Mouse (Mus musculus): ENCODE measurements around the gene Polr2j. TPM values are rescaled to one million over a fixed set of nuclear protein-coding genes. Genes with fewer than 3 reads are reported as not detected.

Gene Polr2j
- polyA plus RNA-seq, 1 experiment = 35.3 TPM

GRCm38 (mm10) chr5:136078136-136078535 is 38.3 kb upstream of the Polr2j start:
- no peak overlapping the region for H3K4me3 ChIP-seq (ENCODE audit: control insufficient read depth, low read depth, low read length)
- no peak for TF ChIP-seq POLR2A (IDR thresholded peaks at IDR 0.05; ENCODE audit: control insufficient read depth, low read depth, low read length)
- H3K27me3 ChIP-seq (ENCODE audit: control insufficient read depth, insufficient read depth, low read length) = no peaks in the 10 kb centered on the region

GRCm38 (mm10) chr5:136082345-136082744 is 34.1 kb upstream of the Polr2j start:
- Histone ChIP-seq H3K27me3 (ENCODE audit: control insufficient read depth, insufficient read depth, low read length) (no peaks in the 10 kb centered on the region), H3K4me3 (ENCODE audit: control insufficient read depth, low read depth, low read length) (no peak overlapping the region), H3K27ac (ENCODE audit: control insufficient read depth, insufficient read depth, low read depth, low read length) (no peak overlapping the region), H3K36me3 (ENCODE audit: control insufficient read depth, insufficient read depth, low read length) (no peaks in the 10 kb centered on the region), H3K4me1 (ENCODE audit: control insufficient read depth, insufficient read depth, low read length) (peaks cover 15% of the 10 kb centered on the region)
- TF ChIP-seq CTCF (IDR thresholded peaks at IDR 0.05; ENCODE audit: control insufficient read depth, insufficient read depth, insufficient replicate concordance, low read depth, low read length) (no peak), POLR2A (IDR thresholded peaks at IDR 0.05; ENCODE audit: control insufficient read depth, low read depth, low read length) (no peak)

More at GRCm38 (mm10) chr5:136078136-136078535, 38.3 kb upstream of the Polr2j start:
- Histone ChIP-seq H3K4me1 (ENCODE audit: control insufficient read depth, insufficient read depth, low read length) (peaks cover 9% of the 10 kb centered on the region), H3K36me3 (ENCODE audit: control insufficient read depth, insufficient read depth, low read length) (no peaks in the 10 kb centered on the region), H3K27ac (ENCODE audit: control insufficient read depth, insufficient read depth, low read depth, low read length) (no peak overlapping the region)

DNA sequence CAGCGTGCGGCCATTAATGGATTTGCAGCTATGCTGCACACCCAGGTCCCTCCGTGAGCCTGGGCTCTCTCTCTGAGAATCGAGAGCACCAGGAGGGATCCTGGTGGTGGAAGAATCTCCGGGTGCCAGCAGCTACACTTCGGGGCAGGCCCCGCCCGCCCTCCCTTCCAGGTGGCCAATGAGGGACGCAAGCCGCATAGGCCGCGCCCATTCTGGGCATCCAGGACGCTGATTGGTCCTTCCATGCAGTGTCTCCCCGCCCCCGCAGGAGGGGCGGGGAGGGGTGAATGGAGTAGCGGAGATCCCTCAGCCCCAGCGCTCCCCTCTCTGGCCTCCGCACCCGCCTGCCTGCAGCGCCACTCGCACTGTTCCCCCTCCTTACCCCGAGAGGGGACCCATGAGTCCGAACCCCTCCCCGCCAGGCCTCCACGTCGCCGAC is 32.7 kb upstream of the Polr2j start, which contains the start of gene Rasa4:
TSS of gene Rasa4 (plus strand) at position 248 of the 439 bp plus-strand sequence.
- no peak for TF ChIP-seq CTCF (IDR thresholded peaks at IDR 0.05; ENCODE audit: control insufficient read depth, insufficient read depth, insufficient replicate concordance, low read depth, low read length)
- peak; percentile 29; the same call in 1 of the 2 replicates for TF ChIP-seq POLR2A (IDR thresholded peaks at IDR 0.05; ENCODE audit: control insufficient read depth, low read depth, low read length)
- Histone ChIP-seq H3K4me3 (ENCODE audit: control insufficient read depth, low read depth, low read length) (peak within 1 kb of the TSS; percentile 89), H3K27me3 (ENCODE audit: control insufficient read depth, insufficient read depth, low read length) (no peaks in the 10 kb centered on the region), H3K36me3 (ENCODE audit: control insufficient read depth, insufficient read depth, low read length) (no peaks in the 10 kb centered on the region), H3K4me1 (ENCODE audit: control insufficient read depth, insufficient read depth, low read length) (peaks cover 15% of the 10 kb centered on the region), H3K27ac (ENCODE audit: control insufficient read depth, insufficient read depth, low read depth, low read length) (no peak within 1 kb of the TSS)

DNA sequence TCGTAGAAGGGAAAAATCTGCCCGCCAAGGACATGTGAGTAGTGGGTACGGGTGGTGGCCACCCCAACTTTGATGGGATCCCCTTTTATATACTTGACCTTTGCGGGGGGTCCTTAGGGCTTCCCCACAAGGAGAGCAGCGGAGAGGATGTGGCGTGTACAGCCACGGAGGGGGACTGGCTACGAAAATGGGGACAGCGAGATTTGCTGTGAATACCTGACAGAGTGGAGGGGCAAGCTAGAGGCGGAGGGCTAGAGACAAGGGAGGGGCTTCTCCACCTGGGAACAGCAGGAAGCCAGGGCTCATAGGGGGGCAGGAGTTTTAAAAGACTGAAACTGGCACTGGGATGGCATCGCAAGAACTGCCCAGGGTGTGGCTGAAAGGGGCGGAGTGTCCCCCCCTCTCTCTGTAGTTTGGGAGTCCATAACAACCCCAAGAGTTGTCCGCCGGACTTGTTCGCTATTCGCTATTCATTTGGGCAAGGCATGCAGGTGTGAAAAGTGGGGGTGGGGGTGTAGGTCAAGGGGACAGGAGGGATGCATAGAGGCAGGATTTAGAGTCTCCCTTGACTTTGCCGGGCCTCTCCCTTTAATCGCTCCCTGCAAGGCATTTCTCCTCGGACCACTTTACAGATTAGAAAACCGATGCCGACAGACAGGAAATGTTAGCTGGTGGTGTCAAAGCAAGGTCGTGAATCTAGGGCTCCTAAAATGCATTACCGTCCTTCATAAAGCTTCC is 32.1 kb upstream of the Polr2j start:
- Histone ChIP-seq H3K36me3 (ENCODE audit: control insufficient read depth, insufficient read depth, low read length) (no peaks in the 10 kb centered on the region), H3K4me3 (ENCODE audit: control insufficient read depth, low read depth, low read length) (peak overlapping the region; percentile 89), H3K27me3 (ENCODE audit: control insufficient read depth, insufficient read depth, low read length) (no peaks in the 10 kb centered on the region), H3K27ac (ENCODE audit: control insufficient read depth, insufficient read depth, low read depth, low read length) (no peak overlapping the region), H3K4me1 (ENCODE audit: control insufficient read depth, insufficient read depth, low read length) (peaks cover 18% of the 10 kb centered on the region)
- TF ChIP-seq POLR2A (IDR thresholded peaks at IDR 0.05; ENCODE audit: control insufficient read depth, low read depth, low read length) (no peak), CTCF (IDR thresholded peaks at IDR 0.05; ENCODE audit: control insufficient read depth, insufficient read depth, insufficient replicate concordance, low read depth, low read length) (no peak)

- peak overlapping the region; percentile 17 for H3K4me3 ChIP-seq (ENCODE audit: control insufficient read depth, low read depth, low read length)
- no peak for TF ChIP-seq POLR2A (IDR thresholded peaks at IDR 0.05; ENCODE audit: control insufficient read depth, low read depth, low read length)
- no peak for TF ChIP-seq CTCF (IDR thresholded peaks at IDR 0.05; ENCODE audit: control insufficient read depth, insufficient read depth, insufficient replicate concordance, low read depth, low read length)
- H3K36me3 ChIP-seq (ENCODE audit: control insufficient read depth, insufficient read depth, low read length) = no peaks in the 10 kb centered on the region
- H3K27me3 ChIP-seq (ENCODE audit: control insufficient read depth, insufficient read depth, low read length) = no peaks in the 10 kb centered on the region
- no peak overlapping the region for H3K27ac ChIP-seq (ENCODE audit: control insufficient read depth, insufficient read depth, low read depth, low read length)
- H3K4me1 ChIP-seq (ENCODE audit: control insufficient read depth, insufficient read depth, low read length) = peaks cover 18% of the 10 kb centered on the region
Observed at GRCm38 (mm10) chr5:136084891-136085651, 31.4 kb upstream of the Polr2j start.

DNA sequence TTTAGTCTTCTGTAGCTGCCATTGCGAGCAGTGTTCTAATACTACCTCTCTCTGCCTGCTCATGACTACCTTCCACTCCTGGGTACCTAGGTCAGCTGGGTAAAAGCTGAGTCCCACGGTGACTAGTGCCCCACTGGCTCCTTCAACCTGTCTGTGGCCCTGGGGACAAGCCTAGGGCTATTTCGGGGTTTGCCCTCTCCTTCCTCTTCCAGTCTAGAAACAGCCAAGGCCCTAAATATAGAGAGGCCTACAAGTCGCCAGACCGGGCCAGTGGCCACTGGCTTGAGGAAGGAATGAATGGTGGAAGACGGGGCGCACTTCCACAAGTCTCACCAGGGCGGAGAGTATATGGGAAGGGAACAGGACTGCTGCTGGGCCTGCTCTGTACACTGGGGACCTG is 30.1 kb upstream of the Polr2j start:
- Histone ChIP-seq H3K27ac (ENCODE audit: control insufficient read depth, insufficient read depth, low read depth, low read length) (no peak overlapping the region), H3K36me3 (ENCODE audit: control insufficient read depth, insufficient read depth, low read length) (no peaks in the 10 kb centered on the region), H3K27me3 (ENCODE audit: control insufficient read depth, insufficient read depth, low read length) (no peaks in the 10 kb centered on the region), H3K4me3 (ENCODE audit: control insufficient read depth, low read depth, low read length) (no peak overlapping the region), H3K4me1 (ENCODE audit: control insufficient read depth, insufficient read depth, low read length) (peaks cover 18% of the 10 kb centered on the region)
- TF ChIP-seq CTCF (IDR thresholded peaks at IDR 0.05; ENCODE audit: control insufficient read depth, insufficient read depth, insufficient replicate concordance, low read depth, low read length) = no peak
- no peak for TF ChIP-seq POLR2A (IDR thresholded peaks at IDR 0.05; ENCODE audit: control insufficient read depth, low read depth, low read length)

GRCm38 (mm10) chr5:136088821-136089575 is 27.4 kb upstream of the Polr2j start:
- TF ChIP-seq POLR2A (IDR thresholded peaks at IDR 0.05; ENCODE audit: control insufficient read depth, low read depth, low read length) = no peak
- no peak for TF ChIP-seq CTCF (IDR thresholded peaks at IDR 0.05; ENCODE audit: control insufficient read depth, insufficient read depth, insufficient replicate concordance, low read depth, low read length)
- Histone ChIP-seq H3K27ac (ENCODE audit: control insufficient read depth, insufficient read depth, low read depth, low read length) (no peak overlapping the region), H3K27me3 (ENCODE audit: control insufficient read depth, insufficient read depth, low read length) (no peaks in the 10 kb centered on the region), H3K4me1 (ENCODE audit: control insufficient read depth, insufficient read depth, low read length) (peaks cover 14% of the 10 kb centered on the region), H3K4me3 (ENCODE audit: control insufficient read depth, low read depth, low read length) (no peak overlapping the region), H3K36me3 (ENCODE audit: control insufficient read depth, insufficient read depth, low read length) (no peaks in the 10 kb centered on the region)

Measured in testis, adult 2 months (tissue).